Mouse (Mus musculus) erythroblast, embryonic 14.5 days (primary cell): Measurements from ENCODE around the gene Pef1.

ENCODE experiments used
- GATA1 ChIP-seq: IDR thresholded peaks from 2 replicates; pipeline ENCODE4 v1.6.1; 2012; ENCODE audit warnings: low read length, inconsistent platforms, mixed read lengths
- TAL1 ChIP-seq: IDR thresholded peaks from 3 replicates; pipeline ENCODE4 v1.6.1; 2012; ENCODE audit warnings: low read length, inconsistent platforms, mixed read lengths

- TF ChIP-seq TAL1 = no peak
- no peak for TF ChIP-seq GATA1
Observed at GRCm38 (mm10) chr4:130163391-130163861, 61.1 kb downstream of the Pef1 start.
